Mouse (Mus musculus) cortical plate, adult 2 months (tissue): ENCODE measurements around the gene Odf2l. TPM values are rescaled to one million over a fixed set of nuclear protein-coding genes. Genes with fewer than 3 reads are reported as not detected.

Experiments used
- H3K27ac ChIP-seq: fragments of 200-500 bp; 2 replicates; pipeline ENCODE4 v1.5.1; 2012; ENCODE audit warnings: low read length, control low read depth, inconsistent platforms; ENCODE audit not compliant: insufficient read depth
- H3K4me1 ChIP-seq: fragments of 200-500 bp; 2 replicates; pipeline ENCODE4 v1.6.1; 2011; ENCODE audit warnings: low read length; ENCODE audit not compliant: control insufficient read depth, insufficient read depth
- H3K4me3 ChIP-seq: fragments of 200-500 bp; 2 replicates; pipeline ENCODE4 v1.5.1; 2011; ENCODE audit warnings: mild to moderate bottlenecking, low read length, control low read depth; ENCODE audit not compliant: insufficient read depth
- CTCF ChIP-seq: fragments of 200-500 bp; IDR thresholded peaks from 2 replicates; pipeline ENCODE4 v1.5.1; 2011; ENCODE audit warnings: mild to moderate bottlenecking, control low read depth, low read length; ENCODE audit not compliant: insufficient read depth; ENCODE audit errors: extremely low read depth
- POLR2A ChIP-seq: fragments of 200-500 bp; IDR thresholded peaks from 2 replicates; pipeline ENCODE4 v1.6.1; 2011; ENCODE audit warnings: mild to moderate bottlenecking, low read length, control low read depth; ENCODE audit not compliant: insufficient read depth; ENCODE audit errors: extremely low read depth
- polyA plus RNA-seq: library from polyadenylated mRNA; depleted of rRNA; stranded (reverse); fragments of >200 nt; gene quantifications from 2 replicates; pipeline ENCODE4 v1.2.3, GENCODE M21; 2012; rRNA removed

Gene Odf2l
- 15.2 and 15.9 TPM in 2 replicates for polyA plus RNA-seq

DNA sequence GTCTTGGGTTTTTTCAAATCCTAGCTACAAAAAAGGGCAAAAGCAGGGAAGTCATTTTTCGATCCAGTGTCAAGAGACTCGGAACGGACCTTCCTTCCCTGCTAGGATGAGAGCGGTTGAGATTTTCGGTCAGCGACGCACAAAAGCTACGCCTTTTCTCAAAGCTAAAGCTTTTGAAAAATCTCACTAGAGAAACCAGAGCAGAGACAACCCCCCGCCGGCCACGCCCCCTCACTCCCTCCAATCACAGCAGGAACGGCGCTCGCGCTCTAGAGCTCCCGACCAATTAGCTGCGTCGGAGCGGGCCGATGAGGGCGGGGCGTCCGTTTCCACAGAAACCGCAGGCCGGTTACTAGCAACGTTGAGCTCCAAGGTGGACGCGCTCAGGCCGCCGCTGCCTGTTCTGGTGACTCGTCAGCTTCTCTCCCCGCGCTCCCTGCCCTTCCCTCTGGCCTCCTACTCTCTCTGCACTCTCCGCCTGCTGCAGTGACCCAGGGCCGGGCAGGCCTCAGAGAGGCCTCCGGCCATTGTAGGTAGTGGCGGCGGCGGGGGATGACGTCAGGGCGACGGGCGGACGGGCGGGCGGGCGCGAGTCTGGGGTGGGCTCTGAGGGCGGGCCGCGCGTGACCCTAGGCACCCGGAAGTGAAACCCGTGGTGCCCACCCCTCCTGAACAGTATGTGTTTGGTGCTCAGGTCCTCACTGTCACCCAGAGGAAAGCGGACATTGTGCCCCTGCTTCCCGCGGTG lies at the start of gene Odf2l:
Gene Odf2l, plus strand, starts transcription at position 335 of the 748 bp plus-strand sequence.
- TF ChIP-seq CTCF = no peak
- peak; percentile 77 for TF ChIP-seq POLR2A

DNA sequence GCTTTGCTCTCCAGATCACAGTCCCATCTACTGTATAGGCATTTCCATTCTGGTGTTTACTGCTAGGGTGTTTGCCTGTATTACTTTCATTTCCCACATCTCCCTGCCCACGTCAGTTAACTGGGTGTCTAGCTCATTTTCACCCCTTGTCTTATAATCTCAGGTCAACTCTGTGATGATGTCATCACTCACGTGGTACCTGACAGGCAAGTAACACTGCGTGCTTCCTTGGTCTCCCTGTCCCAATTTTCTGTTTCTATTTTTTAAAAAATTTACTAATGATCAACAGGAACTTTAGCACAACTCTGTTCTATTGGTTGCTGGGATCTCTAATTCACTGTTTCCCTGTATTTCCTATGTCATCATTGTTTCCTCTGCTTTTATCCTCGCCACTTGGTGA lies 49.4 kb upstream of the Odf2l start:
- no peak for TF ChIP-seq CTCF
- TF ChIP-seq POLR2A = no peak
- Histone ChIP-seq H3K27ac (no peak overlapping the region), H3K4me1 (no peaks in the 10 kb centered on the region), H3K4me3 (no peak overlapping the region)

More for the DNA sequence above, at the start of gene Odf2l:
- no peaks in the 10 kb centered on the region for H3K4me1 ChIP-seq
- H3K4me3 ChIP-seq = peak within 1 kb of the TSS; percentile 92
- H3K27ac ChIP-seq = peak within 1 kb of the TSS; percentile 99

- TF ChIP-seq CTCF = no peak
- TF ChIP-seq POLR2A = no peak
- Histone ChIP-seq H3K27ac (no peak overlapping the region), H3K4me1 (no peaks in the 10 kb centered on the region), H3K4me3 (no peak overlapping the region)
Observed at GRCm38 (mm10) chr3:145072339-145072738, 46.0 kb upstream of the Odf2l start.

DNA sequence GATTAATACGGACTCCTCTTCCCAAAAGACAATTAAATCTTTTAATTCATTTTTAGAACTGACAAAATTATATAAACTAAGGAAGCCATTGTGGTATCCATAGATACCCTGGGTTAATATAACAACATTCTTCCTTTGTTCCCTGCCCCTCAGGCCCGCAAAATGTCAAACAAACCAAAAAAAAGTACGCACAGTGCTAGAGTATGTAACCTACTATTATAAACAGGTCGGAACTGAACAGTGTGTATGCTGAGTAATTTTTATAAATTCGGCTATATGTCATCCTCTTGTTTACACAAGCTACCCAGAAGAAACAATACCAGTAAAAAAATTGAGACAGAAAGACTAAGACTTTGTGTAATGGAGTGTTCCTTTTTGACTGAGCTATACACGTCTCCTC lies 40.0 kb upstream of the Odf2l start:
- no peak overlapping the region for H3K4me3 ChIP-seq
- H3K4me1 ChIP-seq = no peaks in the 10 kb centered on the region
- no peak overlapping the region for H3K27ac ChIP-seq
- TF ChIP-seq CTCF = no peak
- no peak for TF ChIP-seq POLR2A

- Histone ChIP-seq H3K27ac (no peak overlapping the region), H3K4me3 (no peak overlapping the region), H3K4me1 (no peaks in the 10 kb centered on the region)
- no peak for TF ChIP-seq POLR2A
- TF ChIP-seq CTCF = no peak
Observed at GRCm38 (mm10) chr3:145080904-145081303, 37.5 kb upstream of the Odf2l start.

GRCm38 (mm10) chr3:145083081-145083480 lies 35.3 kb upstream of the Odf2l start:
- no peaks in the 10 kb centered on the region for H3K4me1 ChIP-seq
- no peak overlapping the region for H3K27ac ChIP-seq
- no peak for TF ChIP-seq POLR2A
- no peak for TF ChIP-seq CTCF
- H3K4me3 ChIP-seq = no peak overlapping the region

DNA sequence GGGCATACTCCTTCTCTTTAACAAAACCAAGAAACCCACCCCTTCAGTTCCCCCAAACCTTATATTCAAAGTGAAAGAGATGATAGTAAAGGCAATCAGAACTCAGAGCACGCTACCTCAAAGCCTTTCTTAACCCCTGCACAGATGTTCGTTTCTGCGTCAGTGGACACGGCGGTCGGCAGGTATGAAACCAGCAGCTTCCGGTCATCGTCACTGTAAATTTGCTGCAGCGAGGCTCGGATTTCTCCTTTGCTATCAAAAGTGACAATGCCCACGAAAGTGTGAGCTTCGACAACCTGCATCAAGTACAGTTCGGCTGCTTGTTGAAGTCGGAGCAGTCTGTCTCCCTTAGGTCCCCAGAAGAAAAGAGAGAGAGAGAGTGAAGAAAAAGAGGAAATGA lies 32.2 kb upstream of the Odf2l start:
- TF ChIP-seq POLR2A = no peak
- no peaks in the 10 kb centered on the region for H3K4me1 ChIP-seq

DNA sequence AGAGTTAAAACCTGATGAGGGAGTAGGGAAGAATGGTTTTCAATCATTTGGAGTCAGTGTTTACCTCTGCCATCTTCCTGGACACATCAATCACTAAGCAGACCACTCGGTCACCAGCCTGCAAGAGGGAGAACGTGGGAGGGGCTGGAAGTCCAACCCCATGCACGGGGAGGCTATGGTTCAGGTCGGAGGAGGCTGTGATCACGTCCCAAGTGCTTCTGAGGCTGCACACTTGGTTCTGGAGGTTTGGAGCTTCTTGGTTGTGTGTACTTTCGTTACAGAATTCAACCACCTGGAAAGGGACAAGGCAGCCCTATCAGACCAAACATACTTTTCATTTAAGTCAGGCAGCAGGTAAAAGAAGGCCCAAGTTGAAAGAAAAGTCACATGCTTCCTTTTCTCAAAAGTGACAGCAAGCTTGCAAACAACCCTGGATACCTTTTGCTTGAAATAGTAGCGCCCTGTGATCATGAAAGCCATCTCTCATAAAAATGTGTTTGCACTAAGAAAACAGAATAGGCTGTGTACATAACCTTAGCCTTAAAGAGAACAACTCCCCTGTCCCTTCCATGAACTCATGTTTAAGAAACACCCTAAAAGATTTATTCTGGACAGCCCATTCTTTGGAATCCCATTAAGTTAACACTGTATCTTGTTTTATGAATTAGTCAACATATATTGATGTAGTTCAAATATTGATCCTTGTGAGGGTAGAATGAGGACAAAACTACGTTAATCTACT lies 30.4 kb upstream of the Odf2l start:
- Histone ChIP-seq H3K4me1 (no peaks in the 10 kb centered on the region), H3K4me3 (no peak overlapping the region), H3K27ac (no peak overlapping the region)
- TF ChIP-seq POLR2A = no peak
- TF ChIP-seq CTCF = no peak

More for the DNA sequence above, 32.2 kb upstream of the Odf2l start:
- Histone ChIP-seq H3K4me3 (no peak overlapping the region), H3K27ac (no peak overlapping the region)

DNA sequence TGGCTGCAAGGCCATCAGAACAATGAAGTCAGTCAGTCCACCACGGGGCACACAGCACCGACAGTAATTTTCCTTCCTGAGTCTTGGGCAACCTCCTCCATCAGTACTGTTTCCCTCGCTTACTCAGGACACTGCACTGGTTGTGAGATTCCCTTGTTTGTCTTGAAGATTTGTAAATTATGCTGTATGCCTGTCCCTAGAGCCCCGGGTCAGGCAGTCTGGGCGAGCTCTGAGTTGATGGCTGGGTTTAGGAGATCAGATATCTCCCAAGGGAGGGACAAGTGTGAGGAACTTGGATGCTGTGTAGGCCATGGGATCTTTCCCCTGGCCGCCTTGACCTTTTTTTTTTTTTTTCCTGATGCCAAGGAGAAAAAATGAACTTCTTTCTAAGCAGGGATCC lies 19.1 kb upstream of the Odf2l start, which contains the start of gene Clca2:
Gene Clca2, minus strand, starts transcription at position 153 of the 400 bp plus-strand sequence.
- no peak for TF ChIP-seq POLR2A
- TF ChIP-seq CTCF = no peak
- H3K4me1 ChIP-seq = no peaks in the 10 kb centered on the region
- no peak within 1 kb of the TSS for H3K27ac ChIP-seq
- H3K4me3 ChIP-seq = no peak within 1 kb of the TSS

DNA sequence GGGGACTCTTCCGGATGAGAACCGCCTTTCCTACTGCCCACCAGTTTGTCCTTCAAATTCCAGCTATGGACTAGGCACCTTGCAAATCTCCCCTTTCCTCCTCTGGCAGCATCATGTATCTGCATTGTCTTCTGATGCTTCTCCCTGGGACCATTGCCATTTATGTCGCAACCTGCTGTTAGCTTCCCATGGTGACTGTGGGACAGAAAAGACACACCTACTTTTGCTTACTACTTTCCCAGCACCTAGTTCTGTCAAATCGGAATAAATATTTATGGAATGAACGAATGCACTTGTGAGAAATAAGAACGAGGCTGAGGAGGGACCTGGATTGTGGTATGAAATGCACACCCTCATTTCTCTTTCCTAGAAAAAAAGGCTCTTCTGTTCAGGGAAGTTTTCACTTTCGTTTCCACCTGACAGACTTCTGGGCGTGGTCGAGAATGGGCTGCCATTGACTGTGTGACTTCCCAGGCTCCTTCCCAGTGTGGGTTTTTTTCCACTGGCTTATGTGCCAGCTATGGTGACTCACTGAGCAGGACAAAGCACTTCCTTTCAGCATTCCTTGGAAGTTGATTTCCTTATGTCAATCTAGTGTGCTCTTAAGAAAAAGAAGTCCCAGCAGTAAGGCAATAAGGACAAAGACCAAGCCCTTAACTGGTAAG lies 16.4 kb upstream of the Odf2l start:
- no peaks in the 10 kb centered on the region for H3K4me1 ChIP-seq
- no peak overlapping the region for H3K4me3 ChIP-seq
- no peak overlapping the region for H3K27ac ChIP-seq
- TF ChIP-seq POLR2A (no peak), CTCF (no peak)
